Mouse (Mus musculus) layer of hippocampus, postnatal 25 days (tissue): ENCODE measurements around the gene Gramd1c. TPM values are rescaled to one million over a fixed set of nuclear protein-coding genes. Genes with fewer than 3 reads are reported as not detected.

Experiments used
- DNase-seq, 2 experiments: peaks; one replicate each; pipeline ENCODE4 v3.0.0; 2022; ENCODE audit warnings: mixed read lengths in 2 of 2, low spot score in 1 of 2; ENCODE audit errors: extremely low spot score in 1 of 2
- total RNA-seq, 2 experiments: library from RNA; stranded (reverse); gene quantifications; 2 replicates each; pipeline ENCODE4 v1.2.3; 2021

Gene Gramd1c
- 1 to 10 TPM; 3.2 to 3.5 TPM for total RNA-seq

GRCm38 (mm10) chr16:44063025-44063894 is at the start of gene Gramd1c:
TSS of gene Gramd1c (minus strand) at chr16:44063345.
- peak; percentile 47 to 65 for DNase-seq

DNA sequence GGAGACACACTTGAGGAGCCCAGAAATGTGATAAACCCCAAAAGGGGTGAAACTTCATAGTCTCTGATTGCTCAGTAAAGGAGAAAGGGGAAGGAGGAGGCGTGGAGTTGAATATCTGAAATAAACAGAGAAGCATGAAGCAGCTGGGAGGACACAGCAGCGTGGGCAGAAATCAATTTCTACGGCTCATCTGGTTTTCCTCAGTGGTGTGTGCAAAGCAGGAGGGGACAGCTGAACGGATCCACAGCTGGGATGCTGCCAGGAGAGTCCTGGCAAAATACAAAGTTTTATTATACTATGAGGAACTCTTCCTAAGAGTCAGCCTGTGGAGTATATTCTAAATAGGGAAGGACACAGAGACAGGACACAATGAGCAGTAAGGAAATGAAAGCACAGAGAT is 45.9 kb upstream of the Gramd1c start:
- DNase-seq: no peak

- no peak for DNase-seq
Measured at GRCm38 (mm10) chr16:44105211-44105610, 42.1 kb upstream of the Gramd1c start.

- DNase-seq: no peak
Measured at GRCm38 (mm10) chr16:44103806-44104766, 40.9 kb upstream of the Gramd1c start.

DNA sequence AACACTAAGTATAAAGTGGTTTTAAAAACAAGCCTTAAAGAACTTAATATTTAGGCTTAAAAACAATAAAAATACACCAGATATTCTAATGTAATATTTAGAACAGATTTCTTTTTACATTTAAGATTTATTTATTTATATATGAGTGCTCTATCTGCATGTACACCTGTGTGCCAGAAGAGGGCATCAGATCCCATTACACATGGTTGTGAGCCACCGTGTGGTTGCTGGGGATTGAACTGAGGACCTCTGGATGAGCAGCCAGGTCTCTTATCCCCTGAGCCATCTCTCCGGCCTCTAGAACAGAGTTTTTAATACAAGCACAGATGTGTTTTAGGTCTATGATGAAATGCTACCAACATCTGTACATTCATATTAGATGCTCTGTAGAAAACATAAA is 39.8 kb upstream of the Gramd1c start:
- no peak for DNase-seq

DNA sequence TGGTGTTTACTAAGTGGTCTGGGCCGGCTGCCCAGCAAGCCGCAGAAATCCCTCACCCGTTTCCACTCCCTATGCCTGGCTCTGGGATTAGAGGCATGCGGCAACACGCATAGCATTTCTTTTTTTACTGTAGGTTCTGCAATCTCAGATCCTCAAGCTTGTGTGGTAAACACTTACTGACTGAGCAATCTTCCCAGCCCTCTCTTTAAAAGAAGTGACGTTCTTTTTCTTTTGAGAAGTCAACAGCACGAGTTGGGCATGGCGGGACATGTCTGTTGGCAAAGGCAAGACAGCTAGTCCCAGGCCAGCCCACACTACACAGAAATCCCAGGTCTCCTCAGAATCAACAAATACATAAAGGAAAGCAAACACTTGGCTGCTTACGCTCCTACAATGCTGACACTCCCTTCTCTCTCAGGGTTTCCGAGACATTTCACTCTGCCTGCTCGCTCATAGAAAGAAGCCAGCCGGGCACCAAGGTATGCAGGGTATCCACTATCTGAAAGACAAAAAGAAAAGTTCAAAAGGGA is 38.1 kb upstream of the Gramd1c start:
- DNase-seq: no peak

DNA sequence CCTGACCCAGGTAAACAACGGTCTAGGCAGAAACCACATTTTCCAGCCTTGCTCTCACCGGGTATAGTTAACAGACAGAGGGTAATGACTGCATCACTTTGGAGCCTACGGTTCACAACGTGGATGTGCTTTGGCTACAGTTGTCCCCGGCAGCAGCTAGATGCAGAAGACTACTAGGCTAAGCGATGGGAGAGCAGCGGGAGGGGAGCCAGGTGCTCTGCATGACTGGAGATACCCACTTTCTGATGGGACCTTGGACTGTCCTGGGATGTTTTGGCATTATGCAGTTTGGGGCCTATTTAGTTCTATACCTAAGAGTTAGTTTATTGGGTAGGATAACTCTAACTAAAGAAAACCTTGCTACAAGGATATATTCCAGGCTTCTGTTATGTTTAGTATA is 36.2 kb upstream of the Gramd1c start:
- no peak for DNase-seq

- no peak for DNase-seq
Measured at GRCm38 (mm10) chr16:44087650-44088049, 24.5 kb upstream of the Gramd1c start.

DNA sequence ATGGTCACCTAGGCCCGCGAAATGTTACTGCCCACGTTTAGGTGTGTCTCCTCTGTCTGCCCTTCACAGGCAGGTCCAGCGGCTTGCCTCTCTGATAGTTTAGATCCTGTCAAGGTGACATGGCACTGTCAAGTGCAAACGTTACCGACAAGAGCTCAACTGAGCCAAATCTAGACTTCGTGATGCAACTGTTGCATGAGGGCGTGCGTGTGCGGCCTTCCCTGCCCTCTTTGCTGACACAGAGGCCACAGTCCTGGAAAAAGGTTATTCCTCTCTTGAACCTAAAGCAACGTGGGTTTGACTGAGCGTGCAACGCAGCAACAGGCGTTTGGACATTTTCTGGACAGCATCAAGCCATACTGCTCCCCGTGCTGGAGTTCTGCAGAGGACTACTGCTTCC is 1.8 kb downstream of the Gramd1c start:
- no peak for DNase-seq

- DNase-seq: no peak
Measured at GRCm38 (mm10) chr16:44060604-44061286, 2.4 kb downstream of the Gramd1c start.

DNA sequence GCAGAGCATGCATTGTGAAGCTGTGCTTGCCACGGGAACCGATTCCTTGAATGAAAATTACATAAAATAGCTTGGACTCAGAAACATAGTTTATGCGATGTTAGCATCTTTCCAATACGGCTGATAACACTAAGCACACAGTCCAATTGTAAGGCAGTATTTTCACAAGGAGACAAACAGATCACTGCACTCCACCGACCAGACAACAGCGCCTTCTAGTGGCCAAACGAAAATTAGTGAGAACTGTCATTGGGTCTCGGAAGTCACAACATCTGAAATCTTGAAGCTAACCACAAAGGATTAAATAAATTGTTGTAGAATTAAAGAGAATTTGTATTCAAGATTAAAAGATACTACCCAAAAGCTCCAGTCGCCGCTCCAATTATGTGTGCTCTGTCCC is 4.4 kb downstream of the Gramd1c start:
- DNase-seq: peak; percentile 61 to 88

DNA sequence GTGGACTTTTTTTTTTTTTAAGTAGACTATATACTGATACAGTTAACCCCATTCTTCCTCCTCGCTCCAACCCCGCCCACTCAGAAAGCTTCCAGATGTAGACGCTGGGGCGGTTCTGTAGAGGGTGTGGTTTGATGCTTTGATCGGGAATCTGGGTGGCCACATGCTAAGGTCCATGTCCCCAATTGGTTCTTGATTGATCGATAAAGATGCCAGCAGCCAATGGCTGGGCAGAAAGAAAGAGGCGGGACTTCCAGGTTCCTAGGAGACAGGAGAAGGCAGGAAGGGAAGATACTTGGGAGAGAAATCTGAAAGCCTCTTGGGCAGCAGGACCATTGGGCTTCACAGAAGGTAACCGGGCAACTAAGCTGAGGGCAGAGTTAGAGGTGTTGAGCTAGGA is 7.4 kb downstream of the Gramd1c start:
- DNase-seq: no peak

DNA sequence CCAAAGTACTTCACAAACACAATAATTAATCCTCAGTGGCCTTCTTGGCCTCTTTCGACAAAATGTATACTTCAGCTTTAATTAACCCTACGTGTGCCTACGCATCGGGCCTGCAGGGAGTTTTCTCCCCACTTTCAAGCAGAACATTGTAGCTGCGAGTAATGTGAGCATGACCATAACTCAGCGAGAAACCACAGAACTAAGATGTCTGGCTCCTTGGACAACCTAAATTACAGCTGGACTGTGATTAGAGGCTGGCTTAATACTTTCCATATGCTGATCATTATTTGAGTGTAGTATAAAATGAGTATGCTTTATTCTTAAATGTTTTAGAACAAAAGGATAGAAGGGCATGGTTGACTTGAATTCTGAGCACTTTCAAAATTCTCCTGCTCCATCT is 9.9 kb downstream of the Gramd1c start:
- DNase-seq: no peak

- no peak for DNase-seq
Measured at GRCm38 (mm10) chr16:44052390-44052789, 10.8 kb downstream of the Gramd1c start.

DNA sequence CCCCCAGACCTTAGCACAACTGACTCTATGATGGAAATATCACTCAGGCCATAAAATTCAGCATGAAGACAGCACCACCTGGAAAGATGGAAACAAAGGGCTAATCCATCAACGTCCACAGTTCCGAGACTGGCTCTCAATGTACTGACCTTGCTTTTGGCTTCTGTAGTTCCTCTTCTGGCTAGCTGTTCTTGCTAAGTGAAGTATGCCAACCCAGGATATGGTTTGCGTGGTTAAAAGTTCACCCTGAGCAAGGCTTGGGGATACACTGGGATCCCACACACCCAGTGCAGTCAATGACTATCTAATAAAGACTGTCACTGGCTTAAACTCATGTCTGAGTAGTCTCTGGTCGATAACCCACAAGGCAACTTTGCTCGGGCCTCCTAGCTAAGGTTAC is 13.0 kb downstream of the Gramd1c start:
- DNase-seq: no peak

GRCm38 (mm10) chr16:44039112-44039511 is 24.0 kb downstream of the Gramd1c start:
- peak in 1 of 2 experiments; percentile 18 for DNase-seq

GRCm38 (mm10) chr16:44035221-44035620 is 27.9 kb downstream of the Gramd1c start:
- no peak for DNase-seq

DNA sequence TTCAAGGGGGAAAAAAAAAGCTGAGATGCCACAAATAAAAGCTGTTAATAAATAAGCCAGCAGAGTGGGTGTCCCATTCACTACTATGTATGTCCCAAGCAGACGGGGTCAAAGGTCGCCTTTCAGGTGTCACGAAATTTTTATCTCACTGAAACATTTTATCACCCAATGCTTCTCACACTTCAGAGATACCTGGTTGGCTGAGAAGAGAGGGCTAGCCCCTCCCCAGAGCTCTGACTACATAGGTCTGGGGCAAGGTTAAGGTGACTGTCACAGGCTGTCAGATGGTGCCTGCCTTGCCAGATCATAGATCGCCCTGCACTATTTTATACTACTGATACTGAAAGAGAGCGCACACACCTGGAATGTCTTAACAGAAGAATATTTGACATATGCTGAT is 29.8 kb downstream of the Gramd1c start:
- no peak for DNase-seq

- no peak for DNase-seq
Measured at GRCm38 (mm10) chr16:44029273-44029672, 33.9 kb downstream of the Gramd1c start.

- no peak for DNase-seq
Measured at GRCm38 (mm10) chr16:44026822-44027221, 36.3 kb downstream of the Gramd1c start.
